Mouse (Mus musculus) heart, postnatal 0 days (tissue): ENCODE data around the gene Hes2.

Source experiments
- CTCF ChIP-seq: IDR thresholded peaks from 2 replicates; pipeline ENCODE4 v1.5.1; 2016; ENCODE audit warnings: antibody characterized with exemption, control low read depth, low read depth
- EP300 ChIP-seq: IDR thresholded peaks from 2 replicates; pipeline ENCODE4 v1.6.1; 2016; ENCODE audit warnings: antibody characterized with exemption, low read depth

- TF ChIP-seq CTCF: no peak
- TF ChIP-seq EP300: no peak
Measured at GRCm38 (mm10) chr4:152109509-152109908, 49.2 kb upstream of the Hes2 start.
